Mouse (Mus musculus) bone marrow, adult 2 months (tissue): ENCODE measurements around the gene Epc2.

Experiments used
- CTCF ChIP-seq: fragments of 200-500 bp; IDR thresholded peaks from 2 replicates; pipeline ENCODE4 v1.5.1; 2011; ENCODE audit warnings: low read length, control low read depth; ENCODE audit not compliant: control insufficient read depth, insufficient read depth
- POLR2A ChIP-seq: fragments of 200-500 bp; IDR thresholded peaks from 2 replicates; pipeline ENCODE4 v1.6.1; 2011; ENCODE audit warnings: low read depth, mild to moderate bottlenecking, control low read depth, low read length, borderline replicate concordance; ENCODE audit not compliant: control insufficient read depth

- TF ChIP-seq CTCF (no peak), POLR2A (no peak)
Measured at GRCm38 (mm10) chr2:49426175-49426574, 25.1 kb upstream of the Epc2 start.
